ENCODE assay signal across 23 mouse cellular contexts in the genomic region with DNA sequence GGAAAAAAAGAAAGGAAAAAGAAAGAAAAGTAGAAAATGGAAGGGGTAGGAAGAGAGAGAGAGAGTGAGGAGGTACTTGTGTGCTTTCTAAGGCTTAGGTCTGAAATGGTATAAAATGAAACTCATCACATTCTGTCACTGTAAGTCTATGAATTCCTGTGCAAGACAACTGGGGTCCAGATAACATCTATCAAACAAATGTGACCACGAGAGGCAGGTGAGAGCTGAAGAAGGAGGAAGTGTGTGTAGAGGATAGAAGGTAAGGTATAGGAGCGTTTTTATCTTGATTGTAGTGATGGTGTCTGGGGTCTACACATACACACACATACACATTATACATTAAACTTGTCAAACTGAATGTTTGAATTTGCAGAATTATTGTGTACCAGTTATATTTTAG.
"Had no signal": no experiment of that assay in that cellular context is flagged by ENCODE, and none has a peak within 500 bp of the region (broad histone marks: within the 10 kb centered on the region; RNA-seq: fewer than 3 reads in every experiment).

No protein-coding gene starts in this region.

- H3K4me3 ChIP-seq: heart, adult 2 months; heart, embryonic 13.5 days; heart, embryonic 15.5 days; intestine, embryonic 15.5 days; limb, embryonic 13.5 days; limb, embryonic 15.5 days; liver, embryonic 12.5 days had no signal

- H3K9me3 ChIP-seq: heart, embryonic 13.5 days; heart, embryonic 15.5 days; intestine, embryonic 15.5 days; limb, embryonic 13.5 days; limb, embryonic 15.5 days; liver, embryonic 12.5 days had no signal

- ATAC-seq: hindbrain, embryonic 16.5 days; intestine, embryonic 15.5 days; intestine, postnatal 0 days; liver, embryonic 12.5 days had no signal

- H3K4me1 ChIP-seq: intestine, embryonic 15.5 days; limb, embryonic 15.5 days had no signal

- H3K27ac ChIP-seq: heart, adult 2 months; heart, embryonic 13.5 days; heart, embryonic 15.5 days; hindbrain, embryonic 14.5 days; intestine, embryonic 15.5 days; limb, embryonic 13.5 days; limb, embryonic 15.5 days; liver, embryonic 12.5 days had no signal

- H3K9ac ChIP-seq: heart, embryonic 13.5 days; heart, embryonic 15.5 days; hindbrain, embryonic 14.5 days; intestine, embryonic 15.5 days; limb, embryonic 13.5 days; limb, embryonic 15.5 days; liver, embryonic 12.5 days had no signal

- H3K27me3 ChIP-seq: heart, embryonic 15.5 days; intestine, embryonic 15.5 days; liver, embryonic 12.5 days had no signal

- H3K36me3 ChIP-seq: heart, embryonic 13.5 days; heart, embryonic 15.5 days; intestine, embryonic 15.5 days; limb, embryonic 13.5 days; limb, embryonic 15.5 days; liver, embryonic 12.5 days had no signal

- DNase-seq: gastrocnemius, postnatal 14 days; gastrocnemius, postnatal 36 days; heart, adult 11 months; heart, adult 2 months; heart, postnatal 14 days; heart, postnatal 36 days; kidney, adult 18-20 months; kidney, adult 8-10 months; kidney, postnatal 14 days; kidney, postnatal 36 days; layer of hippocampus, adult 9-11 months; layer of hippocampus, postnatal 36 days; left cerebral cortex, postnatal 4 days had no signal

- H3K4me2 ChIP-seq: heart, embryonic 11.5 days; heart, embryonic 13.5 days; heart, embryonic 15.5 days; hindbrain, embryonic 14.5 days; intestine, embryonic 15.5 days; limb, embryonic 13.5 days; limb, embryonic 15.5 days; liver, embryonic 12.5 days had no signal
